Mouse (Mus musculus) kidney, adult 11 months (tissue): Measurements from ENCODE around the gene Rgs10.
"Not testable (repeated sequence)": the region's sequence is repeated elsewhere in the genome, so short reads cannot be mapped to it uniquely, and the experiment has no call there.

Experiments used
- DNase-seq: peaks from one replicate; pipeline ENCODE4 v3.0.0; 2022

Rgs10 gene

DNA sequence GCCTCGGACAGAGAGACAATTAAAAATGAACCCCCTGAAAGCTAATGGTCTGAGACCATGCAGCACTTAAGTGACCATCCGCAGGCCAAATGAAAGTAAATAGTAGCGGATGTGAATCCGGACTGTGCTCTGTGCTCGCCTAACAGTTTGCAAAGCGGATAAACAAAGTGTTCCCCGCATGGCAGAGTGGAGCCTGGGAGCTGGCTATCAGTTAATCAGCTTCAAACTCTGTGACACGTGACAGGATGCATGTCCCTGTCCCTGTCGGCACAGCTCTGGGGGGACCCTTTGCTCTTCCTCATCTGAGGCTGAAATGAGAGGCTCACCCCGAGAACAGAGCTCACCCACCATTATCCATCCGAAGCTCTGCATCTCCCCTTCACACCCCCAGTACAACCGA lies 49.2 kb downstream of the Rgs10 start:
- DNase-seq = no peak

- DNase-seq = no peak
Measured at GRCm38 (mm10) chr7:128368828-128369227, 49.7 kb downstream of the Rgs10 start.

GRCm38 (mm10) chr7:128366654-128367053 lies 51.9 kb downstream of the Rgs10 start:
- DNase-seq = no peak

DNA sequence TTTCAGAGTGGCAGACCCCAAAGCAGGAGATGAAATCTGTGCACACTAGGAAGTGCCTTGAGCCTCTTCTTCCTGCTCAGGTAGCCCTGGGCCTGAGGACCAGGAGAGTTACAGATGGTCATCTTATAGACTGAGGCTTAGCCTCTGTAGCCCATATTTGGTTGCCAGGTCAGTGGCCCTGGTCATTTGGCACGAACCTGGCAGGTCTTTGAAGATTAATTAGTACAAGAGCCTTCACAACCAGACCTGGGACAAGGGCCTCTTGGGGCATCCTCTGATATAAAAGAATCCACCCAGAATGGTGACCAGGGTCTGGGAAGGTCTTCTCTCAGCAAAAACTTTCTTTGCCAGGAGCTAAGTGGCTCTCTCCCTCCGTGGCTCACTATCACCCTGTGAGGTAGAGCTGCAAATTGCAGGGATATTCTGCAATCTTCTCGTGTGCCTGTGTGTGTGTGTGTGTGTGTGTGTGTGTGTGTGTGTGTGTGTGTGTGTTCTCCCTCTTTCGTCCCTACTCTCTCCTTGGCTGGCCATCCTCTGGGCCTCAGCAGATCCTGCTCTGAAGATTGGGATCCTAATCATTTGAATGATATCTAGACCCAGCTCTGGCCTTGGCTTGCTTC lies 53.4 kb downstream of the Rgs10 start:
- no peak for DNase-seq

- no peak for DNase-seq
Measured at GRCm38 (mm10) chr7:128364526-128364925, 54.0 kb downstream of the Rgs10 start.

GRCm38 (mm10) chr7:128363806-128364205 lies 54.8 kb downstream of the Rgs10 start:
- DNase-seq = no peak

- no peak for DNase-seq
Measured at GRCm38 (mm10) chr7:128362916-128363315, 55.6 kb downstream of the Rgs10 start.

DNA sequence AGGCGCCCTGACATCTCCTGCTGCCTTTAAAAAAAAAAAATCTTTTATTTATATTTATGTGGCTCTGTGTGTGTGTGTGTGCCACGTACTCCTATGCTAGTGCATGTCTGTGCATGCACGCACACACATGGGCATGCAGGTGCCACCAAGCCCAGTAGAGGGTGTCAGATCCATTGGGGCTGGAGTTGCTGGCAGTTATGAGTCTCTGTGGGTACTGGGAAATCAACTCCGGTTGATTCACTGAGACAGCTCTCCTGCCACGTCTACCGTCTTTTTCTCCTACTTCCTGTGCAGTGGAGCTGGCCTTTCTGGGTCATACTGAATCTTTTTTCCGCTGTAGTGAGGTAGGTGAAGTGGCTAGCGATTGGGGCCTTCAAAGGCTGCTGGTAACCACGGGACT lies 58.8 kb downstream of the Rgs10 start:
- DNase-seq = no peak

DNA sequence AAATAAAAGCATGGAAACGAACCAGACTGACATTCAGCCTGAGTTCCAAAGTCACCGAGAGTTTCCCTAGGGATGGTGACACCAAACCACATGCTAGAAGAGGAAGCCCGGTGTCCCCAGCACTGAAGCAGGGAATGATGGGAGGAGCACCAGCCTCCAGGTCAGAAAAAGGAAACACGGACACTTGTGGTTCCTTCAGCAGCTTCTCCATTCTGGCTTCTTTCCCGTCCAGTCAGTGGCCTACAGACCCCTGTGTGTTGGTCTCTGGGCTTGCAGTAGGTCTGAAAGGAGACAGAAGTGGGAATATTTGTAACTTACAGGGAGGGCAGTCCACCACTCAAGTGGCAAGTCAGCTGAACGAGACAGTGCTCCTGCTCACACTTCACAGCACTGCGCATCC lies 59.4 kb downstream of the Rgs10 start:
- no peak for DNase-seq

GRCm38 (mm10) chr7:128358741-128359140 lies 59.8 kb downstream of the Rgs10 start:
- DNase-seq = no peak

GRCm38 (mm10) chr7:128356868-128357755 lies 61.4 kb downstream of the Rgs10 start:
- DNase-seq = no peak

GRCm38 (mm10) chr7:128355463-128355862 lies 63.1 kb downstream of the Rgs10 start:
- no peak for DNase-seq

DNA sequence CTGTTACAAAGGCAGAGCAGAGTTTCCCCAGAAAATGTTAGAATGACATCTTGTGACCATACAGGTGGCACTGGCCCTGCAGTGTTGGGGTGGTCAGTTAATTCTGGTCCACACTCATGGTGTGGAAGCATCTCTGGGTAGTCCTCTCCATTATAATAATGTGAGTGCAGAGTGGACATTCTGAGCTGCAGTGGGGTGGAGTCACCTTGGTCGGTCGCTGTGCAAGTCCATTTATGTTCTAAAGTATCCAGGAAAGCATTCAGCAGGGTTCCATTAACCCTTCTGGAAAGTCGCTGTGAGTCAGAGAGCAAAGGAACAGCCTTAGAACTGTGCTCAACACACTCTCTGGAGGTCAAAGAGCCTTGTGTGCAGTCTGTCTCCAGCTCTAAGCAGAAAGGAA lies 65.8 kb downstream of the Rgs10 start:
- no peak for DNase-seq

- DNase-seq = no peak
Measured at GRCm38 (mm10) chr7:128351176-128351575, 67.4 kb downstream of the Rgs10 start.

- DNase-seq = no peak
Measured at GRCm38 (mm10) chr7:128350316-128350715, 68.2 kb downstream of the Rgs10 start.

GRCm38 (mm10) chr7:128349751-128350150 lies 68.8 kb downstream of the Rgs10 start:
- DNase-seq = peak; percentile 69

DNA sequence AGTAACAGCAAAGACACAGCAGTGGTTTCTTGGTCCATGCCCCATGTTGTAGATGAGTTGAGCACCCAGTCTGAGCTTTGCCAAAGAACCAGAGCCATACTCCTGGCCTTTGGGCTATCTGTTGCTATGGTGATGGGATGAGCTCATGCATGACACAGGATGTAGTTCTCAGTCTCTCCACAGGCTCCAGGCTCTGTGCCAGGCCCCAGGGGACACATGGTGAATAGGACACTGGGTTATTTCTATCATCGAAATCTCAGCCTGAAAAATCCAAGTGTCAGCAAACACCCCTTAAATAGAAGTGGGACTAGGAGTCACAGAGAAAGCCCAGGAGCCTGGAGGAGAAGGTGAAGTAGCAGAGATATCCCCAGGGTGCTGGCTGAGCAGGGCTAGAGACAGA lies 70.0 kb downstream of the Rgs10 start:
- peak; percentile 88 for DNase-seq

DNA sequence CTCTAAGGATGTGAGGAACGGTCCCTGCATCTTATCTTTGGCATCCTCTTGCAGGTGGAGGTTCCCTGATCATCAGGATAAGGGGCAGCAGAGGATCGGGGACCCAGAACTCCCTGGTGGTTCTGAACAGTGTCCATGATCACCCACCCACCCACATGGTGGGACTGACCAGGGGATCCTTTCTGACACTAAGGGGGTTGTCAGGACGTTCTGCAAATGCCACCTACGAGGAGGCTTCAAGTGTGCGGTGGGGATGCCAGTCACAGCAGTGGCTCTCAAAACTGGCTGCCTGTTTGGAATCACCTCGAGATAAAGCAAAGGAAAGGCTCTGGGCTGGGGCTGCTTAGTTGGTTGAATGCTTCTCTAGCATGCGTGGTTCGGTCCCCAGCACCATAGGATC lies 71.6 kb downstream of the Rgs10 start:
- no peak for DNase-seq

DNA sequence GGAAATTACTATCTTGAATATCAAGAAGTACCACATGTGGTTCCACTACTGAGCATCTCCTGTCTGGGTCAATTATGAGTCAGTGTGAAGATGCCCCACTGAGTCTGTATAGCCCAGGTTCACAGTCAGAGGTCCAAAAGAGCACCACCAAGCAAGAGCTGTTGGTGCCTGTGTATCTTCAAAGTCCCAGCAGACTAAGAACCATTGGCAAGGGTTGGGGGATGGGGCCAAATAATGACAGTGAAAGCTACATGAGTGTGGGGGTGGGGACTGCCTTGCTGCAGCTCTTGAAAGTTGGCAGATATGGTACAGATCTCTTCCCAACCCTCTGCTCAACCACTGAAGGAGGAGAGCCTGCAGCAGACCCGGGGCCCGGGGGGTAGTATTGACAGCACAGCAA lies 72.0 kb downstream of the Rgs10 start:
- DNase-seq = no peak

DNA sequence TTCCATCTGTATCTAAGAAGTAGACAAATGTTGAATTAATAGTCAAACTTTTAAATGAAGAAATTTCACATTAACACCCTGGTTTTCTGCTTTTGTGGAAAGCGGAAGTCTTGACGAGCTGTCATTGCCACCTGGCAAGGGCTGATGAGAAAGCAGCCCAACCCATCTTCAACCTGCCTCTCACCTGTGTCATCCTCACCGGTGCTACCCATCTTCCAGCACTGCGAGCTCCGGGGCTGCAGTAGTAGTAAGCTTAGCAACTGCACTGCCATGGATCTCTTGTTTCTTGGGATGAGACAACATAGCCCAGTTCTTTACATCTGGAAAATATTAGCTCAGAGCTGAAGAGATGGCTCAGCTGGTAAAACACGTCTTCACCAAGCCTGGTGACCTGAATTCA lies 72.9 kb downstream of the Rgs10 start:
- DNase-seq = no peak

GRCm38 (mm10) chr7:128344928-128345653 lies 73.5 kb downstream of the Rgs10 start:
- DNase-seq = peak; percentile 64

DNA sequence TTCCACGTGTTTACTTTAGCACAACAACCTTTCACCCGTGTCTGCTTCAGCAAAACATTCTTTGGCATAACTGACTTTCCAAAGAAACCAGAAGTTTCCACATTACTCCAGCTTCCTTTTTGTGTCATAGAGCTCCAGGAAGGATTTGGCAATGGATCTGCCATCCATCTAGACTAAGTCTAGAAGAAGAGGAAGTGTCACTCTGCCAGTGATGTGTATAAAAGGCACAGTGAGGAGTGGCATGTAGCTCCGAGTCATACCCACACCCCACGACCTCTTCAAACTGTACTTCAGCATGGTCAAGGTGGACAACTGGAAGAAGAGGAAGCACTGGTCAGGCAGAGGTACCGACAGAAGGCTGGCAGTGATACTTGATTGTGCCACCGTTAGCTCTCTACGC lies 74.1 kb downstream of the Rgs10 start:
- DNase-seq = no peak

DNA sequence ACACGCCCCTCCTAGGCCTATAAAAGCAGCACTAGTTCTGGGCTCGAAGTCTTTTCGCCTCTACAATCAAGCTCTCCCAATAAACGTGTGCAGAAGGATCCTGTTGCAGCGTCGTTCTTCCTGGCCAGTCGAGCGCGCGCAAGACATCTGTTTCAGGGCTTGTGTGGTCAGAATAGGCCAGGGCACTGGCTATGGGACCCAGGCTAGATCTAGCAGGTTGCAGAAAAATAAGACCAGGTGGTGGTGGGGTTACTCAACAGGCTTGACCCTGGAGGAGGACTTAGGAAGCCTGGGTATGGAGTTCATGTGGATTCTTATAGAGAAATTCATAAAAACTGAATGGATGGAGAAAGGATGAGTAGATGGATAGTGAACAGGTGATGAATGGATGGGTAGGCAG lies 75.9 kb downstream of the Rgs10 start:
- not testable (repeated sequence) for DNase-seq

GRCm38 (mm10) chr7:128340321-128340720 lies 78.2 kb downstream of the Rgs10 start:
- not testable (repeated sequence) for DNase-seq
